Mouse (Mus musculus): ENCODE measurements at regions not wholly inside any gene's neighbourhood (a gene's known extent, or its start where the extent isn't known, plus 50 kb on each side); places are given as distances from the start of the nearest gene placed in this dataset.

- Histone ChIP-seq H3K27me3 (ENCODE audit: insufficient read depth, low read length) (no peaks in the 10 kb centered on the region), H3K4me2 (ENCODE audit: low read depth, low read length) (no peak overlapping the region)
- WGBS (ENCODE audit: insufficient replicate concordance), result 40% methylated on average over 14 of the region's 14 CpGs
Measured at GRCm38 (mm10) chr4:124455511-124456338, 154.9 kb downstream of the 3100002H09Rik start.

GRCm38 (mm10) chr4:124451131-124451530 lies 159.5 kb downstream of the 3100002H09Rik start:
- no peak for DNase-seq
- TF ChIP-seq EP300 (IDR thresholded peaks at IDR 0.05; ENCODE audit: low read depth) (no peak), CTCF (IDR thresholded peaks at IDR 0.05; ENCODE audit: low read depth) (no peak)

More at GRCm38 (mm10) chr4:124455511-124456338, 154.9 kb downstream of the 3100002H09Rik start:
- no peak for TF ChIP-seq EP300 (IDR thresholded peaks at IDR 0.05; ENCODE audit: low read depth)
- no peak for TF ChIP-seq CTCF (IDR thresholded peaks at IDR 0.05; ENCODE audit: low read depth)
- ATAC-seq (no peak), DNase-seq (no peak)
- H3K9me3 ChIP-seq (ENCODE audit: low read length), result no peaks in the 10 kb centered on the region
- no peak overlapping the region for H3K9ac ChIP-seq (replicated peaks)
- no peaks in the 10 kb centered on the region for H3K4me1 ChIP-seq (ENCODE audit: insufficient read depth)
- no peak overlapping the region for H3K27ac ChIP-seq (ENCODE audit: low read depth)
- H3K36me3 ChIP-seq (replicated peaks; ENCODE audit: insufficient read depth, low read length), result no peaks in the 10 kb centered on the region
- H3K4me3 ChIP-seq (ENCODE audit: low read depth, low read length), result no peak overlapping the region

GRCm38 (mm10) chr4:124446615-124447014 lies 164.0 kb downstream of the 3100002H09Rik start:
- WGBS (ENCODE audit: insufficient replicate concordance), result 71% methylated on average over 8 of the region's 8 CpGs
- Histone ChIP-seq H3K27ac (ENCODE audit: low read depth) (no peak overlapping the region), H3K4me1 (ENCODE audit: insufficient read depth) (no peaks in the 10 kb centered on the region), H3K36me3 (replicated peaks; ENCODE audit: insufficient read depth, low read length) (no peaks in the 10 kb centered on the region), H3K9ac (replicated peaks) (no peak overlapping the region), H3K27me3 (ENCODE audit: insufficient read depth, low read length) (peaks cover 12% of the 10 kb centered on the region; the same call in 1 of the 2 replicates), H3K9me3 (ENCODE audit: low read length) (no peaks in the 10 kb centered on the region), H3K4me3 (ENCODE audit: low read depth, low read length) (no peak overlapping the region), H3K4me2 (ENCODE audit: low read depth, low read length) (no peak overlapping the region)
- DNase-seq (no peak), ATAC-seq (no peak)
- TF ChIP-seq CTCF (IDR thresholded peaks at IDR 0.05; ENCODE audit: low read depth) (no peak), EP300 (IDR thresholded peaks at IDR 0.05; ENCODE audit: low read depth) (no peak)

More at GRCm38 (mm10) chr4:124451131-124451530, 159.5 kb downstream of the 3100002H09Rik start:
- H3K4me2 ChIP-seq (ENCODE audit: low read depth, low read length), result no peak overlapping the region
- no peaks in the 10 kb centered on the region for H3K9me3 ChIP-seq (ENCODE audit: low read length)
- no peak overlapping the region for H3K27ac ChIP-seq (ENCODE audit: low read depth)
- 36% methylated on average over 3 of the region's 3 CpGs for WGBS (ENCODE audit: insufficient replicate concordance)
- H3K27me3 ChIP-seq (ENCODE audit: insufficient read depth, low read length), result no peaks in the 10 kb centered on the region
- no peaks in the 10 kb centered on the region for H3K4me1 ChIP-seq (ENCODE audit: insufficient read depth)
- no peak for ATAC-seq
- H3K4me3 ChIP-seq (ENCODE audit: low read depth, low read length), result no peak overlapping the region
- no peak overlapping the region for H3K9ac ChIP-seq (replicated peaks)
- no peaks in the 10 kb centered on the region for H3K36me3 ChIP-seq (replicated peaks; ENCODE audit: insufficient read depth, low read length)

GRCm38 (mm10) chr4:124443613-124444108 lies 166.9 kb downstream of the 3100002H09Rik start:
- Histone ChIP-seq H3K4me2 (ENCODE audit: low read depth, low read length) (no peak overlapping the region), H3K36me3 (replicated peaks; ENCODE audit: insufficient read depth, low read length) (no peaks in the 10 kb centered on the region), H3K27ac (ENCODE audit: low read depth) (no peak overlapping the region), H3K4me1 (ENCODE audit: insufficient read depth) (no peaks in the 10 kb centered on the region), H3K27me3 (ENCODE audit: insufficient read depth, low read length) (peaks cover 15% of the 10 kb centered on the region; the same call in 1 of the 2 replicates), H3K9me3 (ENCODE audit: low read length) (no peaks in the 10 kb centered on the region), H3K9ac (replicated peaks) (no peak overlapping the region), H3K4me3 (ENCODE audit: low read depth, low read length) (no peak overlapping the region)
- no peak for ATAC-seq
- DNase-seq, result no peak
- TF ChIP-seq CTCF (IDR thresholded peaks at IDR 0.05; ENCODE audit: low read depth) (no peak), EP300 (IDR thresholded peaks at IDR 0.05; ENCODE audit: low read depth) (no peak)
- 10% methylated on average over 9 of the region's 10 CpGs for WGBS (ENCODE audit: insufficient replicate concordance)

- WGBS (ENCODE audit: insufficient replicate concordance), result 16% methylated on average over 10 of the region's 10 CpGs
- Histone ChIP-seq H3K27me3 (ENCODE audit: insufficient read depth, low read length) (peaks cover 15% of the 10 kb centered on the region; the same call in 1 of the 2 replicates), H3K9ac (replicated peaks) (no peak overlapping the region), H3K36me3 (replicated peaks; ENCODE audit: insufficient read depth, low read length) (no peaks in the 10 kb centered on the region), H3K27ac (ENCODE audit: low read depth) (no peak overlapping the region), H3K9me3 (ENCODE audit: low read length) (no peaks in the 10 kb centered on the region), H3K4me1 (ENCODE audit: insufficient read depth) (no peaks in the 10 kb centered on the region), H3K4me2 (ENCODE audit: low read depth, low read length) (no peak overlapping the region), H3K4me3 (ENCODE audit: low read depth, low read length) (no peak overlapping the region)
- ATAC-seq (no peak), DNase-seq (no peak)
- TF ChIP-seq CTCF (IDR thresholded peaks at IDR 0.05; ENCODE audit: low read depth) (no peak), EP300 (IDR thresholded peaks at IDR 0.05; ENCODE audit: low read depth) (no peak)
Measured at GRCm38 (mm10) chr4:124443130-124443503, 167.5 kb downstream of the 3100002H09Rik start.

GRCm38 (mm10) chr4:124442491-124443129 lies 168.0 kb downstream of the 3100002H09Rik start:
- Histone ChIP-seq H3K27me3 (ENCODE audit: insufficient read depth, low read length) (peaks cover 15% of the 10 kb centered on the region; the same call in 1 of the 2 replicates), H3K9ac (replicated peaks) (no peak overlapping the region), H3K9me3 (ENCODE audit: low read length) (no peaks in the 10 kb centered on the region), H3K4me3 (ENCODE audit: low read depth, low read length) (no peak overlapping the region), H3K4me1 (ENCODE audit: insufficient read depth) (no peaks in the 10 kb centered on the region), H3K27ac (ENCODE audit: low read depth) (no peak overlapping the region), H3K36me3 (replicated peaks; ENCODE audit: insufficient read depth, low read length) (no peaks in the 10 kb centered on the region), H3K4me2 (ENCODE audit: low read depth, low read length) (no peak overlapping the region)
- WGBS (ENCODE audit: insufficient replicate concordance), result 11% methylated on average over 10 of the region's 10 CpGs
- DNase-seq (no peak), ATAC-seq (no peak)
- no peak for TF ChIP-seq EP300 (IDR thresholded peaks at IDR 0.05; ENCODE audit: low read depth)
- no peak for TF ChIP-seq CTCF (IDR thresholded peaks at IDR 0.05; ENCODE audit: low read depth)

Measured in liver, postnatal 0 days (tissue).